Mouse (Mus musculus): ENCODE data around the gene 4930480E11Rik. TPM values are rescaled to one million over a fixed set of nuclear protein-coding genes. Genes with fewer than 3 reads are reported as not detected.
"Not testable (repeated sequence)": the region's sequence is repeated elsewhere in the genome, so short reads cannot be mapped to it uniquely, and the experiment has no call there.

The 4930480E11Rik gene
- polyA plus RNA-seq (2015; fragmentation: Nextera tagmentation; extraction: Ambion mirVana) = not detected in 2 replicates

DNA sequence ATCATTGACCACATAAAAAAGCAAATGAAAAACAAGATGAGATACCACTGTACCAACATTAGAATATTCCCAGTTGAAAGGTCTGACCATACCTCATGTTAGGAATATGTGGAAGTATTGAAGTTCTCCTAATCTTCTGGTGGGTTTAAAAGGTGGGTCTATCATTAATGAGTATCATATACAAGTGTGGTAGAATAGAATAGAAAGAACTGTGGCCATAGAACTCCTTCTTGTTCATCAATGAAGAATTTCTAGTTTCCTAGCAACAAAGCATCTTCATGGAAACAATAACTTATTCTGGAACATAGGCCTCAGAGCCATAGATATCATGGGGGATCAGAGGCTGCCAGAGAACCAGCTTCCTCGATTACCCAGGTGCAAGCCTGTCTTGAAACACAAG lies at the start of gene 4930480E11Rik:
TSS of gene 4930480E11Rik (plus strand) at position 301 of the 400 bp plus-strand sequence.
- H3K27ac ChIP-seq = no peak within 1 kb of the TSS
- WGBS = 50% methylated on average over 1 of the region's 1 CpGs
- no peak within 1 kb of the TSS for H3K4me3 ChIP-seq (replicated peaks)
- no peak within 1 kb of the TSS for H3K9ac ChIP-seq
- H3K9me3 ChIP-seq = no peaks in the 10 kb centered on the region
- H3K27me3 ChIP-seq (replicated peaks) = no peaks in the 10 kb centered on the region
- H3K4me2 ChIP-seq (replicated peaks) = no peak within 1 kb of the TSS
- ATAC-seq = no peak
- H3K4me1 ChIP-seq (replicated peaks) = no peaks in the 10 kb centered on the region
- H3K36me3 ChIP-seq = no peaks in the 10 kb centered on the region

GRCm38 (mm10) chrX:78403346-78403745 lies 33.9 kb downstream of the 4930480E11Rik start:
- not testable (repeated sequence) for ATAC-seq; H3K9me3 ChIP-seq; H3K9ac ChIP-seq; H3K4me2 ChIP-seq (replicated peaks); H3K4me1 ChIP-seq (replicated peaks); H3K4me3 ChIP-seq (replicated peaks); H3K27me3 ChIP-seq (replicated peaks); H3K36me3 ChIP-seq; H3K27ac ChIP-seq
- 78% methylated on average over 2 of the region's 2 CpGs for WGBS

Other genes with a start within 250 kb of the 4930480E11Rik start
- not detected in 2 replicates for gene Gm5938, start 244.2 kb upstream of the 4930480E11Rik start, polyA plus RNA-seq (2015; fragmentation: Nextera tagmentation; extraction: Ambion mirVana)
- gene Obp1b, start 182.9 kb upstream of the 4930480E11Rik start, polyA plus RNA-seq (2015; fragmentation: Nextera tagmentation; extraction: Ambion mirVana) = not detected in 2 replicates
- gene Gm14743, start 123.7 kb upstream of the 4930480E11Rik start, polyA plus RNA-seq (2015; fragmentation: Nextera tagmentation; extraction: Ambion mirVana) = not detected in 2 replicates
- gene Prrg1, start 214.3 kb downstream of the 4930480E11Rik start, polyA plus RNA-seq (2015; fragmentation: Nextera tagmentation; extraction: Ambion mirVana) = 6.3 and 7.6 TPM in 2 replicates

Data from intestine, embryonic 15.5 days (tissue).